Mouse (Mus musculus) brown adipose tissue, adult 24 weeks (tissue): ENCODE data around the gene Zdhhc7. TPM values are rescaled to one million over a fixed set of nuclear protein-coding genes. Genes with fewer than 3 reads are reported as not detected.
A peak's percentile ranks its signal among the peaks of the same experiment; 100 is the strongest.

Source experiments
- H3K27ac ChIP-seq: fragments of 200-500 bp; replicated peaks from 2 replicates; pipeline ENCODE4 v1.5.1; 2012; ENCODE audit warnings: low read depth, mild to moderate bottlenecking, low read length
- H3K4me1 ChIP-seq: fragments of 200-500 bp; 2 replicates; pipeline ENCODE4 v1.6.1; 2012; ENCODE audit warnings: low read length, mixed read lengths; ENCODE audit not compliant: control insufficient read depth, insufficient read depth, insufficient read length
- H3K4me3 ChIP-seq: fragments of 200-500 bp; 2 replicates; pipeline ENCODE4 v1.5.1; 2012; ENCODE audit warnings: low read depth, mild to moderate bottlenecking, low read length, moderate library complexity; ENCODE audit not compliant: insufficient read depth
- polyA plus RNA-seq: library from polyadenylated mRNA; stranded (reverse); fragments of >200 nt; gene quantifications from 2 replicates; pipeline ENCODE4 v1.2.4, GENCODE M21; 2012; ENCODE audit not compliant: missing spikeins, insufficient read depth, insufficient read length

Zdhhc7 gene
- polyA plus RNA-seq, 1 experiment = 21.9 TPM

DNA sequence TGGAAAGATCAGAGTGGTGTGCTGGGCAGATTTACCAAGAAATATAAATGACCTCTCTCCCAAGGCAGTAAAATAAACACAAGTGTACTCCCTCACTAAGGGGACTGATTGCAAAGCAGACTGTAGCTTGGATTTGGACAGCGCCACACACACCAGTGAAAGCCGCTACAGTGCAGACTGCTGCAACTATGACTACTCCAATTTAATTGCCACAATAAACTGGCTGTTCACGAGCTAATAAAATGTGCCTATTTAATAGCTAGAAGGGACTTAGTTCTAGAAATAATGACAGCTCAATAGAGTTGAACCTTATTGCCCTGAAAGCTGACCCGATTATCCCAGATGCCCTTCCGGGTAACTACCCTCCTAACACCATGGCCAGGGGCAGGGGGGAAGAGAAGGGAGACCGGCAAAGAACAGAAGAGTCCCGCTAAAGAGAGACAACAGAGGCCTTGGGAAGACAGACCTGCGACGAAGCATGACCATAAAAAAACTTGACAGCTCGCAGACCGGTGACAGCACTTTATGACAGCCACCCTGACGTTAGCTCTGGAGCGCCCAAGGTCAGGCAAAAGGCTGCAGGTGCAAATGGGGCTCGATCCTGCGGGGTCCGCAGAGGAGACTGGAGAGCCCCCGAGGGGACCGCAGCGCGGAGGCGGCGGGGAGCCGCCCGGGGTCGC, 754 bp downstream of the Zdhhc7 start:
- H3K4me1 ChIP-seq = peaks cover 32% of the 10 kb centered on the region
- H3K4me3 ChIP-seq = peak overlapping the region; percentile 99
- H3K27ac ChIP-seq = peak overlapping the region; percentile 96

DNA sequence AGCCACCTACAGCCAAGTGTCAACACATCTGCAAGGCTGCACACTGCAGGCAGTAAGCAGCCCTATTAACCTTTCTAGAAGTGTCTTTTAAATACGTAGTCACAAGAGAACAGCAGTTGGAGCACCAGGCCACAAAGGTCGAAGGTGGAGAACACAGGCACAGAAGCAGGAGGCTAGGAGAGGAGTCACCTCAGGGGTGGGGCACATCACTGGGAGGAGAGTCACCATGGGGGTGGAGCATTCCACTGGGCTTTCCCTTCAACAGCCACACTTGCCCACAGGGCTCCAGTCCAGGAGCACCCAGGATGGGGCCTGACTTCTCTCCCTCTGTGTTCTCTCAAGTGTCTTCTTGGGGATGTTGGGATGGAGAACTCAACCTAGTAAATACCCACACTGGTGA, 4.8 kb downstream of the Zdhhc7 start:
- no peak overlapping the region for H3K27ac ChIP-seq

DNA sequence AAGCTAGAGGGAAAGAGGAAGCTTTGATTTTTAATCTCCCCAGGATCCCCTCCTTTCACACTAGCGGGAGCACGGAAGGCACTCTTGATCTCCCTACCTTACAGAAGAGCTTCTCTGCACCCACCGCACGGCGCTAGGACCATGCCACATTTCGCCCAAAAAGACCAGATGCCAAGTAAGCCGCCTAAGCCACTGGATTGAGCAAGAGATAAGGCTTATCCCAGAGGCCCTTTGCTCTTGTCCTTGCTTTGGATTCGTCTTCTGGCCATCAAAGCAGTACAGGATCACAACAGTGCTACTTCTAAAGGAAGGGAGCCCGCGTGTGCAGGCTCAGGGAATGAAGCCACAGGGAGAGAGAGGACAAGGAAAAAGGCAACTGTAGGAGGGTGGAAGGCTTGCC, 6.5 kb downstream of the Zdhhc7 start:
- Histone ChIP-seq H3K4me3 (no peak overlapping the region), H3K4me1 (peaks cover 27% of the 10 kb centered on the region), H3K27ac (no peak overlapping the region)

More for the DNA sequence above, 4.8 kb downstream of the Zdhhc7 start:
- Histone ChIP-seq H3K4me1 (peaks cover 27% of the 10 kb centered on the region), H3K4me3 (no peak overlapping the region)

DNA sequence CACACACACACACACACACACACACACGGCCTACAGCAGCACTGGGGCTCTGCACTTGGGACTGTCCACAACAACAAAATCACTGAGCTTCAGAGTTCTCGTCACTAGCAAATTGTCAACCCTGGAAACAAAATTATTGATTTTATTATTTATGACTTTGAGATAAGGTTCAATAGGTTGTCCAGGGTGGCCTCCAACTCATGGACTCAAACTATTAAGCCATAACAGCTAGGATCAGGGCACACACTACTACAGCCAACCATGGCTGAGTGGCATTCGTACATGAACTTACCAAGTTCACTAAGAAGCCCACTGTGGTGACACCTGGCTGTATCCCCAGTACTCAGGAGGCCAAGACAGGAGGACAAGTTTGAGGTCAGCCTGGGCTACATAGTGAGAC, 8.2 kb downstream of the Zdhhc7 start:
- no peak overlapping the region for H3K27ac ChIP-seq
- H3K4me3 ChIP-seq = no peak overlapping the region
- H3K4me1 ChIP-seq = peaks cover 22% of the 10 kb centered on the region

DNA sequence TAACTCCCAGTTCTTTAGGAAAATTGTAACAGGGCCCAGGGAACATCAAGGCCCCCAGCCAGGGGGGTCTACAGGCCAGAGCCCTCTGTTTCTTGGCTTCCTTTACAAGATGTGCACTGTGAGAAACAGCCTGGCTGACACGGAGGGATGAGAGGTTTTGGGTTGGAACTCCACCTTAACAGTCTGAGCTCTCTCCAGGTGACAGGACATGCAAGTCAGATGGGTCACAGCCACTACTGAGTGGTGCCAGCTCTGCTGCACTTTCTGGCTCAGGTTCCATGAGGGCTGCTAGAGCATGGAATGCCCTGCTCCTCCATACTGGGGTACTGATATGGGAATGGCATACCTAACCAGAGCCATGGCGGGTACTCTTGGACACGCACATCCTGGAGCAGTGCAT, 10.2 kb downstream of the Zdhhc7 start:
- peaks cover 17% of the 10 kb centered on the region for H3K4me1 ChIP-seq
- H3K4me3 ChIP-seq = no peak overlapping the region
- H3K27ac ChIP-seq = no peak overlapping the region

DNA sequence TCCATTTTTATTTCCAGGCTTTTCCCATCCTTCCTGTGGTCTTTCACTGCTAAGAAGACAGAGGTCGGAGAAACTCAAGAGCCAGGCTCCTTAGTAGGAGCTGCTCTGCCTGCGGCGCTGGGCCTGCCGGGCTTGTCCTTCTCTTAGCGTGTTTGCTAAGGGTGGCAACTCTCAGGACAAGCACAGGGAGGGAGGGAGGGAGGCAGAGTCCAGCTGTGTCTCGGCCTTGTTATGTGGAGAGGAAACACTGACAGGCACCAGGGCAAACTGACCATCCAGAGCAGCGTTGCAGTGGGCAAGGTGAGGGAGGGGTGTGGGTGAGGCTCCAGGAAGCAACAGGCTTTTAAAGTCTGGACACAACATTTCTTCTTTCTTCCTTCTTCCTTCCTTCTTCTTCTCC, 11.8 kb downstream of the Zdhhc7 start:
- H3K27ac ChIP-seq = no peak overlapping the region
- H3K4me3 ChIP-seq = no peak overlapping the region

DNA sequence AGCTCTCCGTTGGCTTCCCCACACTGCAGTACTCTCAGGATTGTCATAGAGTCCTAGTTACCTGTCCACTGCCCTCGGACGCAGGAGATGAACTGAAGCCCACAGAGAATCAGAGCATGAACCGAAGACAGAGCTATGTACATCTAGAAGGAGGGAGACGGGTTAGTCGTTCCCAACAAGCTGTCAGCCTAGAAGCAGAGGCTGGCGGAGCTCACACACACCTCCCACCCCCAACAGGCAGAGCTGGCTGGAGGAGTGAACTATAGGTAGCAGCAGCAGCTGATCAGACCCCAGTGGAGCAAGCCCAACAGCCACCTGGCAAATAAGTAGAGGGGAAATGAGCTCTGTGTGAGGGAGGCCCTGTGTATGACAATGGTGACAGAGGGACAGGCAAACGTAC, 16.5 kb downstream of the Zdhhc7 start:
- H3K4me3 ChIP-seq = no peak overlapping the region
- H3K27ac ChIP-seq = no peak overlapping the region
- no peaks in the 10 kb centered on the region for H3K4me1 ChIP-seq

More for the DNA sequence above, 11.8 kb downstream of the Zdhhc7 start:
- H3K4me1 ChIP-seq = peaks cover 3% of the 10 kb centered on the region

DNA sequence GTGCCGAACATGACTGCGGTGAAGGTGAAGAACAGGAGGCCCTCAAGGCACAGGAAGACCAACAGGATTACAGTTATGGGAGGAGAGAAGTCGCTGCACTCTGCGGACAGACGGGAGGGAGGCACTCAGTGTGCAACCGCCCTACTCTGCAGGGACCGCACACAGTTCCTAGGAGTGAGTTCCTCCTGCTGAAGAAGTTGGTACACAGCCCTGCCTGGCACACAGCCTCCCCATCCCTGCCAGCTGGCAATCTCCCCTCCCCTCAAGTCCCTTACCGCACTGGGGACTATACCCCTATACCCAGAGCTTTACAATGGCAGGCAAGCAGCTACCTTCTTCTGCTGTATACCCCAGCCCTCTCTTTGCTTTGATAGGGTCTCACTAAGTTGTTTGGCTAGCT, 18.0 kb downstream of the Zdhhc7 start:
- Histone ChIP-seq H3K27ac (no peak overlapping the region), H3K4me3 (no peak overlapping the region), H3K4me1 (no peaks in the 10 kb centered on the region)

DNA sequence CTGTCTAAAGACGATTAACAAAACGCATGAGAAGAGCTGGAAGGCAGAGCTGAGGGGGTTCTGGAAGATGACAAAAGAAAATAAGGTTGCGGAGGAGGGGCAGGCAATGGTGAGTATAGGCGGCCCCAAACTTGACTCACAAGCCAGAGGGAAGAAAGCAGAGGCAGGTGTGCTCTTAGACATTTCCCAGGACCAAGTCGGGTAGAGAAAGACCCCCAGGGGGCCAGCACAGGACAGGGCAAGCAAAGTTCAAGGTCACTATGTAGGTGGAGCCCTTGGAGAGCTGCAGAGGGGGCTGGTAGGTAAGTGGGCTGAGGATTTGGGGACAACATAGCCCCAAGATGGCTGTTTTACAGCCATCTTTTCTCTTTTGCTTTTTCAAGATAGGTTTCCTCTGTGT, 21.9 kb downstream of the Zdhhc7 start:
- Histone ChIP-seq H3K27ac (no peak overlapping the region), H3K4me3 (no peak overlapping the region)

DNA sequence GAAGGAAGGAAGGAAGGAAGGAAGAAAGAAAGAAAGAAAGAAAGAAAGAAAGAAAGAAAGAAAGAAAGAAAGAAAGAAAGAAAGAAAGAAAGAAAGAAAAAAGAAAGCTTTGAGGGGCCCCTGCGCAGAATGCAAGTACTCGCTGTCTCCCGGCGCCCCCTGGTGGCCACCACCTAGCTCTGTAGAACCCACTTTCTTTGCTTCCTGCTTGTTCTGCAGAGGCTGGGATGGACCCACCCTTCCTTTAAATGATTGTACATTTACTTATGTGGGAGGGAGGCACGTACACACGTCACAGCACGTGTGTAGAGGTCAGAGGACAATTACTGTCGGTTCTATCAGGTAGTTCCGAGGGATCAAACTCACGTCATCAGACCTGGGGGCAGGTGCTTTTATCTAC, 23.2 kb downstream of the Zdhhc7 start:
- Histone ChIP-seq H3K4me3 (no peak overlapping the region), H3K27ac (no peak overlapping the region)

More for the DNA sequence above, 21.9 kb downstream of the Zdhhc7 start:
- H3K4me1 ChIP-seq = no peaks in the 10 kb centered on the region

DNA sequence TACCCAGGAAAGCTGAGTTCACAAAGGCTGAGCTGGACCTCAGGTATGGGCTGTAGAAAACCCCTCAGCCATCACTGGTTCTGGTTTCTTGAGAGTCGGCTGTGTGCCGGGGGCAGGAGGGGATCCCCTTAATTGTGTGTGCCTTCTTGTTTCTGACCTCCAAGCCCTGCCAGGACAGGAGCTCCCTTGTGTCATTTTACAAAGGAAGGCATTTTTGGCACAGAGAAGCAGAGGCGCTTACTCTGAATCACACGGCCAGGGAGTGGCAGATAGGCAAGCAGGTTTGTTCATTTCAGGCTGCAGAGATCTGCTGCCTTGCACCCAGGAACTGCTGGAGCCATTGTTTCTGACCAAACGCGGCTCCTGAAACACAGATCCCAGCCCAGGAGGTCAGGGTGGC, 25.9 kb downstream of the Zdhhc7 start:
- Histone ChIP-seq H3K27ac (no peak overlapping the region), H3K4me1 (no peaks in the 10 kb centered on the region), H3K4me3 (no peak overlapping the region)

More for the DNA sequence above, 23.2 kb downstream of the Zdhhc7 start:
- H3K4me1 ChIP-seq = no peaks in the 10 kb centered on the region

DNA sequence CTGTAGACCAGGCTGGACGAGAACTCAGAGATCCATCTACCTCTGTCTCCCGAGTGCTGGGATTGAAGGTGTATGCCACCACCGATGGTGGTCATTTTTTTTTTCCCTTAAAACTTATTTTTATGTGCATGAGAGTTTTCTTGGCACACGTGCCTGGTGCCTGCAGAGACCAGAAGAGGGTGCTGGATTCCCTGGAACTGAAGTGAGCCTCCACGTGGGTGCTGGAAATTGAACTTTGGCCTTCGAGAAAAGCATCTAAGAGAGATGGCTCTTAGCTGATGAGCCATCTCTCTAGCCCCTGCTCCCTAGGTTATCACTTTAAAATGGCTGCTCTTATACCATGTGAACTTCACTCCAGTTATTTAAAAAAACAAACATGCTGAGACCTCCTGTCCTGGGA, 26.8 kb downstream of the Zdhhc7 start:
- Histone ChIP-seq H3K4me3 (no peak overlapping the region), H3K27ac (no peak overlapping the region), H3K4me1 (no peaks in the 10 kb centered on the region)

DNA sequence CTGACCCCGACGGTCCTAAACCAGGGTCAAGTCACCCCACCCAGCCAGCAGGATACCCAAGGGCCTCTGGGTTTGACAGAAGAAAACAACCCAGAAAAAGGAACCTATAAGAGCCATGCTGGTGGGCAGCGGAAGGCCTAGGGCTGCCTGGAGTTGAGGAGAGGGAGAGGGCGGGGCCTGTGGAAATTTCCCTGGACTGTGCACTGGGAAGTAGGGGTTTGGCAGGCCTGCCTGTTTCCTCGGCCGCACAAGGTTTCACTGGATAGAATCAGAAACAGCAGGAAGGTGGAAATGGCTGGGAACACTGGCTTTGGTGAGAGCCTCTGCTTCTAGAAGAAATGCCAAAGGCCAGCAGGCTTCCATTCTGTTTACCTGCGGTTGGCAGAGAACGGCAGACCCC, 28.5 kb downstream of the Zdhhc7 start:
- Histone ChIP-seq H3K27ac (no peak overlapping the region), H3K4me3 (no peak overlapping the region), H3K4me1 (no peaks in the 10 kb centered on the region)

DNA sequence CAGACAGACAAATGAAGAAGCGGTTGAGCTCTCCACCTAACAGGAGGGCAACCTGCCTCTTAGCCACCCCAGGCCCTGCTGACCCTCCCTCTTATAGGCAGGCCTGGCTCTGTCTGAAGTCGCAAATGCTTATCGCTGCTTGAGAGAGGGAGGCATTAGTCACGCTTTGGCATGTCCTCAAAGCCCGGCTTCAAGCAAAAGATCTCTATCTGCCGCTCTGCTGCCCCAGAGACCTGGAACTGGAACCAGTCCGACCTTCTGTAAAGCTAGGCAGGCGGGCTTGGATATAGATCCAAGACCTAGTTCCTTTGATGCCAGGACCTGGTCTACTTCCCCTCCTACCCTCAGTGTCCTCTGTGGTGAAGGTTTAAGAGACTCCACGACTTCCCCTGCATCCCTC, 29.0 kb downstream of the Zdhhc7 start:
- Histone ChIP-seq H3K4me3 (no peak overlapping the region), H3K27ac (no peak overlapping the region), H3K4me1 (no peaks in the 10 kb centered on the region)

DNA sequence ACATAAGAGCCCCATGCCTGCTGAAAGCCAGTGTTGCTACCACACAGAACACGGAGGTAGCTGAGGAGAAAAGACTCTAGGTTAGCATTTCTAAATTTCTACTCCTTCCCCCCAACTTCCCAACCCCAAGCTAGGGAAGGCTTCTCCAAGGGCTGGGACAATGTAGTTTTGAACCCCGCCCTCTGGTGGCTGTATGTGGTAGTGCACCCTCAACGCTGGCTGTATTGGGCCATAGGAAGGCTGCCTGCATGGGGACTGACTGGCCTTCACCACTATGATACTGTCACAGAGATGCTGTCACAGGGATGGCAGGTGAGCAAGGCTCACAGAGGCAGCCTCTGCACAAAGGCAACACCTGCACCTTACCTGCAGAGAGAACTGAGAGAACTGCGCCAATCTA, 29.6 kb downstream of the Zdhhc7 start:
- Histone ChIP-seq H3K27ac (no peak overlapping the region), H3K4me1 (no peaks in the 10 kb centered on the region)

DNA sequence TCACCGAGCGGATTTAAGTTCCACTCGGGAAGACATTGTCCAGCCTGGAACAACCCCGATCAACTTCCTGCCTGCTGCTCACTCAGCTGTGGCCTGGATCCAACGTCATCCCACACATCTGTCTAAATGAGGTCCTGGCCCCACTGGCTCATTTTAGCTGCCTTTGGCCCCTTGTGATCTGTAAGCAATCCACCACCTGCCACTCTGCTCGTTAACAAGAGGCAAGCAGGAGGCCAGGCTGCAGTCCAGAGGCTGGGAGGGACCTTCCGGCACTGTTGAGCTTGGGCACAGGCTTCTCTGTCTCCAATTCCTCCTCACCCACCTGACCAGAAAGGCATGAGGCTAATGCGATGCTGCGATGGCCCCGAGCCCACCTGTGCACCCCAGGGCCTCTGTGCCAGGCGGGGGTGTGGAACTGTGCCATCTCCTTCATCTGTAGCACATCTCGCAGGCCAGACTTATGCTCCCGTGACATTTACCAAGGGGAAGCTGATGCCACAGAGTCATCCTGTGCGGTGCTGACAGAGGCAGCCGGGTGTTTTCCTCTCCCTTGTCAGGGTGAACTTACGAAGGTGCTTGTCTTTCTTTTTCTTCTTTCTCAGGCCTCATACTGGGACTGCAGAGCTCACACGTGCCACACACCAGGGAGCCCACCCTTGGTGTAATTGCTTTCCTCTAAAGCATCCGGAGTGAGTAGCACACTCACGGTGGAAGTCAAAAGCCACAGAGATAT, 33.2 kb downstream of the Zdhhc7 start:
- no peak overlapping the region for H3K4me3 ChIP-seq
- 0 out of 2 replicates have a peak overlapping the region, but pooled peaks have one; percentile 1 for H3K27ac ChIP-seq
- H3K4me1 ChIP-seq = no peaks in the 10 kb centered on the region

More for the DNA sequence above, 29.6 kb downstream of the Zdhhc7 start:
- no peak overlapping the region for H3K4me3 ChIP-seq
